Comparison of ENCODE assay signal across 9 mouse cellular contexts in genomic region chr3:127759212-127759611, GRCm38 (mm10). TPM values are rescaled to one million over a fixed set of nuclear protein-coding genes. Genes with fewer than 3 reads are reported as not detected.
DNase-seq lines count a peak whose midpoint lies in the region; ATAC-seq and TF ChIP-seq lines count a peak whose summit lies in the region.
"Had no signal": no experiment of that assay in that cellular context is flagged by ENCODE, and none has a peak within 500 bp of the region (broad histone marks: within the 10 kb centered on the region; RNA-seq: fewer than 3 reads in every experiment).

No protein-coding gene starts in this region.

- H3K4me1 ChIP-seq in liver, adult 2 months (ENCODE audit: control insufficient read depth, insufficient read depth, low read length), result no peaks in the 10 kb centered on the region
- H3K4me1 ChIP-seq in liver, embryonic 12.5 days, result peaks cover 12% of the 10 kb centered on the region; the same call in 1 of the 2 replicates
- H3K4me1 ChIP-seq in hindbrain, embryonic 14.5 days (replicated peaks; ENCODE audit: control insufficient read depth, insufficient read depth, low read length), result no peaks in the 10 kb centered on the region
- no peaks in the 10 kb centered on the region for H3K4me1 ChIP-seq in liver, postnatal 0 days (ENCODE audit: insufficient read depth)

- TF ChIP-seq CTCF in liver, adult 2 months (IDR thresholded peaks at IDR 0.05; ENCODE audit: low read depth, low read length), result peak; percentile 17; the same call in 1 of the 2 replicates
- TF ChIP-seq CTCF in liver, postnatal 0 days (IDR thresholded peaks at IDR 0.05; ENCODE audit: low read depth), result peak; percentile 56

- no peak for TF ChIP-seq POLR2A in liver, adult 2 months (IDR thresholded peaks at IDR 0.05; ENCODE audit: extremely low read depth, insufficient read depth, low read length)

- no peaks in the 10 kb centered on the region for H3K36me3 ChIP-seq in liver, adult 2 months (ENCODE audit: control insufficient read depth, insufficient read depth, low read length)
- H3K36me3 ChIP-seq in liver, embryonic 12.5 days, result no peaks in the 10 kb centered on the region
- no peaks in the 10 kb centered on the region for H3K36me3 ChIP-seq in hindbrain, embryonic 14.5 days (replicated peaks; ENCODE audit: control insufficient read depth, insufficient read depth)
- no peaks in the 10 kb centered on the region for H3K36me3 ChIP-seq in liver, postnatal 0 days (replicated peaks; ENCODE audit: insufficient read depth, low read length)

- H3K4me3 ChIP-seq in liver, adult 2 months (ENCODE audit: insufficient read depth, low read depth, low read length), result no peak overlapping the region
- no peak overlapping the region for H3K4me3 ChIP-seq in liver, embryonic 12.5 days
- H3K4me3 ChIP-seq in hindbrain, embryonic 14.5 days (replicated peaks; ENCODE audit: low read length), result no peak overlapping the region
- no peak overlapping the region for H3K4me3 ChIP-seq in liver, postnatal 0 days (ENCODE audit: low read depth, low read length)

- WGBS in liver, adult 2 months, result 21% methylated on average over 8 of the region's 8 CpGs
- WGBS in liver, embryonic 12.5 days (ENCODE audit: insufficient replicate concordance), result 8% methylated on average over 8 of the region's 8 CpGs
- WGBS in hindbrain, embryonic 14.5 days, result 13% methylated on average over 8 of the region's 8 CpGs
- 9% methylated on average over 8 of the region's 8 CpGs for WGBS in liver, postnatal 0 days (ENCODE audit: insufficient replicate concordance)

- no peak overlapping the region for H3K9ac ChIP-seq in liver, adult 2 months (ENCODE audit: low read depth, low read length)
- H3K9ac ChIP-seq in liver, embryonic 12.5 days, result no peak overlapping the region
- H3K9ac ChIP-seq in hindbrain, embryonic 14.5 days, result no peak overlapping the region
- no peak overlapping the region for H3K9ac ChIP-seq in liver, postnatal 0 days (replicated peaks)

- no peak for ATAC-seq in liver, embryonic 12.5 days
- 0 out of 2 replicates have a peak, but pooled peaks have one; percentile 60 for ATAC-seq in hindbrain, embryonic 14.5 days (ENCODE audit: low FRiP score)
- no peak for ATAC-seq in liver, postnatal 0 days

- DNase-seq in adrenal gland, adult 2 months, result peak; percentile 32
- no peak for DNase-seq in adrenal gland, adult 8-10 months
- DNase-seq in liver, adult 2 months (ENCODE audit: extremely low read depth, low read depth, low spot score), result peak; percentile 22
- DNase-seq in cerebellum, postnatal 10 days, result peak; percentile 74 to 77
- DNase-seq in hindbrain, embryonic 14.5 days (ENCODE audit: low spot score), result peak; percentile 85
- no peak for DNase-seq in liver, postnatal 0 days
- peak; percentile 12 for DNase-seq in telencephalon, adult 2 months (ENCODE audit: low read depth, low spot score)

- TF ChIP-seq EP300 in liver, postnatal 0 days (IDR thresholded peaks at IDR 0.05; ENCODE audit: low read depth), result no peak

- H3K79me2 ChIP-seq in liver, adult 2 months (ENCODE audit: control insufficient read depth, insufficient read depth, low read length), result no peaks in the 10 kb centered on the region

- no peaks in the 10 kb centered on the region for H3K27me3 ChIP-seq in liver, adult 2 months (ENCODE audit: control insufficient read depth, insufficient read depth, low read length)
- H3K27me3 ChIP-seq in liver, embryonic 12.5 days (replicated peaks), result peaks cover 13% of the 10 kb centered on the region
- peaks cover 66% of the 10 kb centered on the region for H3K27me3 ChIP-seq in hindbrain, embryonic 14.5 days (ENCODE audit: control insufficient read depth, insufficient read depth, low read length)
- peaks cover 4% of the 10 kb centered on the region; the same call in 1 of the 2 replicates for H3K27me3 ChIP-seq in liver, postnatal 0 days (ENCODE audit: insufficient read depth, low read length)

- no peak overlapping the region for H3K27ac ChIP-seq in liver, adult 2 months (replicated peaks; ENCODE audit: insufficient read depth, low read depth, low read length)
- H3K27ac ChIP-seq in liver, embryonic 12.5 days, result no peak overlapping the region
- no peak overlapping the region for H3K27ac ChIP-seq in hindbrain, embryonic 14.5 days
- H3K27ac ChIP-seq in liver, postnatal 0 days (ENCODE audit: low read depth), result no peak overlapping the region
- H3K27ac ChIP-seq: macrophage had no signal

- H3K4me2 ChIP-seq in liver, embryonic 12.5 days, result no peak overlapping the region
- H3K4me2 ChIP-seq in hindbrain, embryonic 14.5 days (replicated peaks), result no peak overlapping the region
- H3K4me2 ChIP-seq in liver, postnatal 0 days (ENCODE audit: low read depth, low read length), result no peak overlapping the region

- no peaks in the 10 kb centered on the region for H3K9me3 ChIP-seq in liver, embryonic 12.5 days (replicated peaks)
- H3K9me3 ChIP-seq in hindbrain, embryonic 14.5 days (ENCODE audit: control insufficient read depth, low read length), result no peaks in the 10 kb centered on the region
- no peaks in the 10 kb centered on the region for H3K9me3 ChIP-seq in liver, postnatal 0 days (ENCODE audit: low read length)

RNA-seq across cellular contexts. Expression of gene Alpk1, which starts 21.1 kb away (rescaled TPM):
- total RNA-seq in adrenal gland, adult 2 months (2021), result 1 to 10 TPM; 6.8 to 9.2 TPM
- polyA plus RNA-seq in adrenal gland, adult 2 months (2012; rRNA removed), result 0.75 and 1.2 TPM in 2 replicates
- total RNA-seq in adrenal gland, adult 8-10 months (2022), result 10 to 100 TPM; 11.8 to 21.1 (median 15.1) TPM
- total RNA-seq in liver, adult 2 months (2014; rRNA removed), result 1.9 and 2.1 TPM in 2 replicates
- 0.21 and 0.39 TPM in 2 replicates for polyA plus RNA-seq in liver, adult 2 months (2012; rRNA removed)
- 0.44 and 0.64 TPM in 2 replicates for polyA plus RNA-seq in liver, embryonic 12.5 days (2016; fragmentation: Nextera tagmentation; extraction: Ambion mirVana)
- polyA plus RNA-seq in hindbrain, embryonic 14.5 days (2014; fragmentation: Nextera tagmentation; extraction: Ambion mirVana), result 0.80 and 0.91 TPM in 2 replicates
- polyA plus RNA-seq in liver, postnatal 0 days (2015; fragmentation: Nextera tagmentation; extraction: Ambion mirVana), result 0.25 and 0.39 TPM in 2 replicates

RNA-seq across cellular contexts. Expression of gene Tifa, which starts 30.4 kb away (rescaled TPM):
- total RNA-seq in adrenal gland, adult 2 months (2021), result 1 to 10 TPM; 3.4 to 6.5 TPM
- 16.4 and 23.6 TPM in 2 replicates for polyA plus RNA-seq in adrenal gland, adult 2 months (2012; rRNA removed)
- 10 to 100 TPM in 1 of 4 experiments, 1 to 10 TPM in 3; 5.7 to 10.9 (median 8.4) TPM for total RNA-seq in adrenal gland, adult 8-10 months (2022)
- 19.8 and 24.8 TPM in 2 replicates for total RNA-seq in liver, adult 2 months (2014; rRNA removed)
- polyA plus RNA-seq in liver, adult 2 months (2012; rRNA removed), result 8.4 and 12.5 TPM in 2 replicates
- 12.8 and 13.7 TPM in 2 replicates for polyA plus RNA-seq in liver, embryonic 12.5 days (2016; fragmentation: Nextera tagmentation; extraction: Ambion mirVana)
- polyA plus RNA-seq in hindbrain, embryonic 14.5 days (2014; fragmentation: Nextera tagmentation; extraction: Ambion mirVana), result 3.9 and 5.3 TPM in 2 replicates
- polyA plus RNA-seq in liver, postnatal 0 days (2015; fragmentation: Nextera tagmentation; extraction: Ambion mirVana), result 20.2 and 21.2 TPM in 2 replicates

Comparison
In these comparisons a context has a peak if more than half of its experiments do, and no peak if none do; other contexts are left out.
1. DNase-seq: peak in adrenal gland, adult 2 months (single experiment), liver, adult 2 months (single experiment), cerebellum, postnatal 10 days (2 of 2), hindbrain, embryonic 14.5 days (single experiment) and telencephalon, adult 2 months (single experiment); none in adrenal gland, adult 8-10 months (single experiment) and liver, postnatal 0 days (single experiment).